Mouse (Mus musculus) cerebellum, adult 2 months (tissue): ENCODE measurements around the gene Espl1.

Experiments
- CTCF ChIP-seq: fragments of 200-500 bp; IDR thresholded peaks from 2 replicates; pipeline ENCODE4 v1.5.1; 2011; ENCODE audit warnings: low read depth, mild to moderate bottlenecking, control low read depth, low read length, moderate library complexity, borderline replicate concordance; ENCODE audit not compliant: insufficient read depth
- POLR2A ChIP-seq: fragments of 200-500 bp; IDR thresholded peaks from 2 replicates; pipeline ENCODE4 v1.6.1; 2011; ENCODE audit warnings: low read length, control low read depth, borderline replicate concordance; ENCODE audit not compliant: insufficient read depth

DNA sequence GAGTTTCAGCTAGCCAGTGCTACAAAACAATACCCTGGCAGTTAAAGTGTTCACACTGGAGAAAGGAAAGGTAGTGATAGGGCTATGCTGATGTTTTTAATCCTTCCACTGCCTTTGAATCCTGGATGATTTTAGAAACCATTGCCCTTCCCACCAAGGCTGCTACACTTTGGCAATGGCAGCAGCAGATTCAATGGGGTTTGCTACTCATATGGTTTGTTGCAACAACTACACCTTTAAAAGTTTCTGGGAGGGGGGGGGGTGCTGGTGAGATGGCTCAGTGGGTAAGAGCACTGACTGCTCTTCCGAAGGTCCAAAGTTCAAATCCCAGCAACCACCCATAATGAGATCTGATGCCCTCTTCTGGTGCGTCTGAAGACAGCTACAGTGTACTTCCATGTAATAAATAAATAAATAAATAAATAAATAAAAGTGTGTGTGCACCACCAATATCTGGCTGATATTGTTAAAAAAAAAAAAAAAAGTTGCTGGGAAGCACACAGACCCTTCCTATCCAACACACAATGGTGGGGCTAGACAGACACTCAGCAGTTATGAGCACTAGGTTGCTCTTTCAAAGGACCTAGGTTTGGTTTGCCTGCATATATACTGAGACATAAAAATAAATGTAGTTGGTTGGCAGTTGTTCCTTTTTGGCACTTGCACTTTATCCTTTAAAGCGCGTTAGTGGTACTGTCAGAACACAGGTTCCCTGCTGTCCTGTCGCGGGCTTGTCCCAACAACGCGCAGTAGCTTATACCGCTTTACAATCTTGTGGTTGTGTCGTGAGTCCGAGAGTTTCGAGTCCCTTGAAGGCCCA lies 28.8 kb downstream of the Espl1 start:
- TF ChIP-seq CTCF (no peak), POLR2A (no peak)
